Mouse (Mus musculus): ENCODE measurements around the gene Tsc22d4. TPM values are rescaled to one million over a fixed set of nuclear protein-coding genes. Genes with fewer than 3 reads are reported as not detected.
A peak's percentile ranks its signal among the peaks of the same experiment; 100 is the strongest.

Gene Tsc22d4
- total RNA-seq, 2 experiments from 2014 or later = 57.8 to 59.1 TPM

DNA sequence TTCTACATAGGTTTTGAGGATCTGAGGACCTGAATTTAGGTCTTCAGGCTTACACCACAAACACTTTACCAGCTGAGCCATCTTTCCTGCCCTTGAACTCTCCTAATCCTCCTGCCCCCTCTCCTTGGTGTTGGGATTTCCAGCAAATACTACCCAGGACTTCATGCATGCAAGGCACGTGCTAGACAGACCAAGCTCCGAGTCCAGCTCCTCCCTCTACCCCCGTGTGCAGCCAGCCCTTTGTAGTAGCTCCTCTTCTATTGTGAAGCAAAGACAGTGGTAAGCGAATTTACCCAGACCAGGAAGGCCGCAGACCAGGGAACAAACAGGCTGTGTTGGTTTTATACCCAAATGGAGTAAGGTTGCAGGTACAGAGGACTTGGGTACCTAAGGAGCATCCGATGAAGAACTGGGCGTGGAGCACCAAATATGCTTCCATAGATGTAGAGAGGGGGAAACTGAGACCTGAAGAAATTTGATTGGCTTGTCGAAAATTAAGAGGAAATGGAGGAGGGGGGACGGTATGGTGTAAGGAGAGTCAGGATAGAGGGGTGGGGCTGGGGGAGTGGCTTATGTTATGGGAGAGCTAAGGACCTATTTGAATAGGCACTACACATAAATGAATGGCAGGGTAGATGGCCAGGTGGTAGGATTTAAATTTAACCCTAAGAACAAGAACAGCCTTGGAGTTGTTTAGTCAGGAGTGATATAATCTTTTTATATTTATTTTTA is 19.2 kb downstream of the Tsc22d4 start:
- no peak for DNase-seq

DNA sequence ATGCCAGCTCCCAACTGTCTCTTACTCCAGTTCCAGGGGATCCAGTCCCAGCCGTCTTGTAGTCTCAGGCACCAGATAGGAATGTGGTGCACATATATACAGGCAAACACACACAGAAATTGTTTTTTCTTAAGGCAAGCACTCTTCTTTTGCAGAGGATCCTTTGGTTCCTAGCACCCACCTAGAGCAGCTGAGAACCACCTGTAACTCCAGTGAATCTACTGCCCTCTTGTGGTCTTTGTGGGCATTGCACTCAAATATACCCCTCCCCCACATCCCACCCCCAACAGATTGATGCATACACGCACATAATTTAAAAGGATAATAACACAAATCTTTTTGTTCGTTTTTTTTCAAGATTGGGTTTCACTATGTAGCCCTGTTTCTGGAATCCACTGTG is 20.7 kb downstream of the Tsc22d4 start:
- no peak for DNase-seq

DNA sequence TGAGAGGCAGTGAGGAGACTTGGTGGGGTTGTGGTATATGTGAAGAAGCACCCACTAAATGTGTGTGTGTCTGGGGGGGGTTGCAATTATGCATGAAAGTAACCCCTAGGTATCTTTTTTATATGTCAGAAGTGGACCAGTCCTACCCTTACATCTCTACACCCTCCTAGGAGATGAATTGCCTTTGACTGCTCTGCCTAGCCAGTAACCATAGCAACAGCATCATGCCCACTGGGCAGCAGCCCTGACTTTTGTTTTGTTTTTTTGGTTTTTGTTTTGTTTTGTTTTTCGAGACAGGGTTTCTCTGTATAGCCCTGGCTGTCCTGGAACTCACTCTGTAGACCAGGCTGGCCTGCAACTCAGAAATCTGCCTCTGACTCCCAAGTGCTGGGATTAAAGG is 22.9 kb downstream of the Tsc22d4 start:
- no peak for DNase-seq

DNA sequence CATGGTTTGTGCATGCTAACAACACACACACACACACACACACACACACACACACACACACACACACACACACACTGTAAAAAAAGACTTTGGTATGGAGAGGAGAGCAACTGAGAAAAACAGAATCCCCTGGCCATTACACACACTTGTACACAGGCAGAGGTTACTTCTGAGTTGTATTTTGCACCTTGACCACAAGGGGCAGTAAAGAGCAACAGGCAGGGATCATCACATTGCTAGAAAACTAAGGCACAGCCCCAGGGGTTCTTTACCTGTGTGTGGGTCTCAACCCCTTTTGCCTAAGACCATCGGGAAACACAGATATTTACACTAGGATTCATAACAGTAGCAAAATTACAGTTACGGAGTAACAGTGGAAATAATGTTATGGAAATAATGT is 25.2 kb downstream of the Tsc22d4 start:
- no peak for DNase-seq

DNA sequence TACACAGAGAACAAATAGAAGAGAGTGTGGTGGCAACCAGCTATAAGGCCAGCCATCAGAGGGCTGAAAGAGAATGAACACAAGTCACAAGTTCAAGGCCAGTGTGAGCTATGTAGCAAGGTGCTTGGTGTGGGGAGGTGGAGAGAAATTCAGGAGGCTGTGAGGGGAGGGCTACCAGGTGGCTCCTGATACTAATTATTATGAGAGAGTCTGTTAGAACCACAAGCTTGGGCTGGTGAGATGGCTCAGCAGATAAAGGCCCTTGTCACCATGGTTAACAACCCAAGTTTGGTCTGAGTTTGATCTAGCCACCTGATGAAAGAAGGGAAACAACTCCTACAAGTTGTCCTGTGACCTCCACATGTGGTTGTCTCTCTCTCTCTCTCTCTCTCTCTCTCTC is 27.2 kb downstream of the Tsc22d4 start:
- DNase-seq = no peak

DNA sequence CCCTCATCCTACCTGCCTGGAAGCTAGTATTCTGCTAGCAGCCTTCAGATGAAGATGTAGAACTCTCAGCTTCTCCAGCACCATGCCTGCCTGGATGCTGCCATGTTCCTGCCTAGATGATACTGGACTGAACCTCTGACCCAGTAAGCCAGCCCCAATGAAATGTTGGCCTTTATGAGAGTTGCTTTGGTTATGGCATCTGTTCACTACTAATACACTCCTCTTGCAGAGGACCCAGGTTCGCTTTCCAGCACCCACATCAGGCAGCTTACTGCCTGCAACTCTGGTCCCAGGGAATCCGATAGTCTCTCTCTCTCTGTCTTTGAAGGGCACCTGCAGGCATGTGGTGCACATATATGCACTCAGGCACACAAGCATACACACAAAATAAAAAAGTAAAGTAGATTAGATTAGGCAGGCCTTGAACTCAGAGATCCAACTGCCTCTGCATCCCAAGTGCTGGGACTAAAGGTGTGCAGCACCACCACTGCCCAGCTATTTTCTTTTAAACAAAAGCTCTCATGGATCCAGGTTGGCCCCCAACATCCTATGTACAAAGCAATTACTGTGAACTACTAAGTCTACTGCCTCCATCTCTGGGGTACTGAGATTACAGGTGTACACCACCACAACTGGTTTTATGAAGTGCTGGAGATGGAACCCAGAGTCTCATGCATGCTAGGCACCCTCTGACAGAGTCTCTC is 30.2 kb downstream of the Tsc22d4 start:
- no peak for DNase-seq

DNA sequence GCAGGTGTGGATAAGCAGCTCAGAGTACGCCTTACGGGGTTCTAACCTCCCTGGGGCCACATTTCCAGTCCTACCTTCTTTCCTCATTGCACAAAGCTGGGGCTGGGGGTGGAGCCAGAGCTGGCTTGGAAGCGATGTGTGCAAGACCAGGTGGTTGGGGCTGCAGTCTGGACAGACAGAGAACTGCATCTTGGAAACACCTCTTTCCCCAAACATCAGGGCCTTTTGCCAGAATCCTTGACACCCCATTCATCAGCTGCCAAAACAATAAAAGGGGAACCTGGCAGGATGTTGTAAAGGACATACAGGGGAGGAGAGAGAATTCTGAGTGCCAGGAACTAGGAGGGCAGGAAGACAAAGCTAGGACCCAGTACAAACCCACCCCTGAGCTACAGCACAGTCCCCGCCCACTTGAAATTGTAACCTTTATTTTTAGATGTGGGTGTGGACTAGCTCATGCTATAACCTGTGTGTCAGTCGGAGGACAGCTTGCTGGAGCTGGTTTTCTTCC is 30.9 kb downstream of the Tsc22d4 start:
- DNase-seq = no peak

DNA sequence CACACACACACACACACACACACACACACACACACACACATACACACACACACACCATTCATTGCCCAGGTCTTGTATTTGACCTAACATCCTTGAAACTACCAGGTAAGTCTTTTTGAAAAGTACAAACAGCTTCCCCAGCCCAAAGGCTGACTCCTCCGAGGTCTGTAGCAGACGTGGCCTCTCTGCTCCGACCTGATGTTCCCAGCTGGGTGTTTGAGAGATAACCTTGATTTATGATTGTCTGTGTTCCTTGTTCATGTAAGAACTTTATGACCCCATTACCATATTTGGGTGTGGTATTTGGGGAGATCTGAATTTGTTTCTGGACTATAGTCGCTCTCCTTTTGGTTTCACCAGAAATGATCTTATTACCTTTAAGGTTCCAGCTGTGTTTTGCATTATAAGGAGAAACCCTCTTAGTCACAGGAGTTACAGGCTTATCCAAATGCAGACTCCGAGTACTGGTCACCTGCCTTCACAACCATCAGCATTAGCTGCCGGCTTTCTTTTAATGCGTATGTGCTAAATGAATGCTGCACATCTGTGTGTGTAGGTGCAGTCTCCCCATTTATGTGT is 31.8 kb downstream of the Tsc22d4 start:
- DNase-seq = no peak

DNA sequence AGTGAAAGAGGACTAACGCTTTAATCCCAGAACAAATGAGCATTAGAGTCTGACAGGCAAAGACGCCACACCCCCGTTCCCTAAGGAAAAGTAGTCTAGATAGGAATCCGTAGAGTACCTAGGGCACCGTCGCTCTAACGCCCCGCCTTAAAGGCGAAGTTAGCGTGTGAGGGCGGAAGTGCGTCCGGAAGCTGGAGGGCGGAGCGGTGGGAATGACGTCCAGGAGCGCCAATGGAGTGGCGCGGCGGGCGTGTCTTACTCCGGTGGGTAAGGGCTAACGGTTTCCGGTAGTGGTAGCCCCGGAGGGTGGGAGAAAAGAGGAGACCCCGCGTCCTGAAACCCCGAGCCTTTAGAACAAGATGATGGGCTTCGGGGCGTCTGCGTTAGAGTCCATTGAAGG is 33.1 kb downstream of the Tsc22d4 start, which contains the start of gene Ppp1r35:
Gene Ppp1r35 (plus strand): TSS at position 215 of the 400 bp plus-strand sequence.
- peak; percentile 95 for DNase-seq

DNA sequence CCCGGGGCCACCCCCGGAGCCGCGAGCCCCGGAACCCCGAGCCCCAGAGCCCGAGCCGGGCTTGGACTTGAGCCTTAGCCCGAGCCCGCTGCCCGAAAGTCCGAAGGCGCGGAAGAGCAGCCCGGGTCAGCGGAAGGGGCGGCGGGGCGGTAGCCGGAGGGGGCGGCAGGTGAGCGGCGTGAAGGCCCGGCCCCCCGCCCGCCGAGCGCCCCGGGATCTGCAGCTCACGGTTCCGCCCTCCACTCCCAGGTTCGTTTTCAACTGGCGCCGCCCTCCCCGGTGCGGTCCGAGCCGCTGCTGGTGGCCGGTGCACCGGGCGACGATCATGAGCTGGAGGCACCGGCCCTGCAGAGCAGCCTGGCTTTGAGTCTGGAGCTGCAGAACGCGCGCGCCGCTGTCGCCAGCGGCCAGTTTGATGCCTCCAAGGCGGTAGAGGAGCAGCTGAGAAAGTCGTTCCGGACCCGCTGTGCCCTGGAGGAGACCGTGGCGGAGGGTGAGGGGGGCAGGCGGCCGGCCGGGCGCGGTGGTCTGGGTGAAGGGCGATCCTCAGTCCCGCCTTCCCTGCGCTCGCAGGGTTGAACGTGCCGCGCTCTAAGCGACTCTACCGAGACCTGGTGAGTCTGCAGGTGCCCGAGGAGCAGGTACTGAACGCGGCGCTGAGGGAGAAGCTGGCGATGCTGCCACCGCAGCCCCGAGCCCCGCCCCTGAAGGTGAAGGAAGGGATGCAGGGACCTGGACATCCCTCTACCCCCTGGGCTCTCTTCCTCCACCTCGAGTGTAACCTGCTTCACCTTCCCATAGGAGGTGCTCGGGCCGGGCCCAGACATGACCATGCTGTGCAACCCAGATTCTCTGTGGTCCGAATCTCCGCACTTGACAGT is 33.8 kb downstream of the Tsc22d4 start:
- peak; percentile 34 for DNase-seq

DNA sequence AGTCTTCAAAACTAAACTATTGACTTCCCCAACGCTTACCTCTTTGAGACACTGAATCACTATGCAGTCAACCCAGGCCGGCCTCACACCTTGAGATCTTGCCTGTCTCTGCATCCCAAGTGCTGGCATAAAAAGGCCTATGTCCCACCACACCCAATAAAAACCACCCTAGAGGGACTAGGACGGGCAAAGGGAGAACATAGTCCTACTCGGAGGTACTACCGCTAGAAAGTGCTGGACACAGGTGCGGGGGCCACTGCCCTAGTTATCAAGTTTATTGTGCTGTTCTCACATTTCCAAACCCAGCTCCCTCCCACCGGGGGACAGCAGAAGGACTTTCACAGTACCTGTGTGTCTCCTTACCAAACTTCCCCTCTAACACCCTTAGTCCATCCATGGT is 36.1 kb downstream of the Tsc22d4 start:
- no peak for DNase-seq

DNA sequence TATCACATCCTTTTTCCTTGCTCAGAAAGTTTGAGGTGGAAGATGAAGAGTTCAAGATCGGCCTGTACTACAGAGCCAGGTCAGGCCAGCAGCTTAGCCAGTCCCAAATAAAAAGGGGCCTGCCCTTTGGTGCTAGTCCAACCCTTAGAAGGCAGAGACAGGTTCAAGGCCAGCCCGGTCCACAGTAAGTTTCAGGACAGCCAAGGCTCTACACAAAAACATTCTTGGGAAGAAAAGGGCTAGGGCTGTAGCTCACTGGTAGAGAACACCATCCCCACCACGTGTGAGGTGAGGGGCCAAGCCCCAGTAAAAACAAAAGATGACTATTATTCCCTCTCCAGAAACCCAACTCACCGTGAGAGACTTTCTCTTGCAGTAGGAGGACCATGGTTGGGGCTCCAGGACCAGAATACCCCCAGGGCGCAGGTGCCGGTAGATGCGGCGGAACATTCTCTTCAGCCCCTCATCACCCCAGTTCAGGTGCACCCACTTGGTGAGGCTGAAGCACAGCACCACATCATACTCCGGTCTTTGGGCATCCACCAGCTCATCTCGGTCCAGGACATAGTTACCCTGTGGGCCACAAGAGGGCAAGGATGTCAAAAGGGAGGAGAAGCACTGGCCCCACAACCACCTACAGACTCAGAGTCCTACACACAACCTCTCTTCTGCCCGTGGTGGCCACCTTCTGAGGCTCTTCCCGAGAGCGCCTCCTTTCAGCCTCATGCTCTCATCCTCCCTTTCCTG is 37.4 kb downstream of the Tsc22d4 start:
- DNase-seq = no peak

DNA sequence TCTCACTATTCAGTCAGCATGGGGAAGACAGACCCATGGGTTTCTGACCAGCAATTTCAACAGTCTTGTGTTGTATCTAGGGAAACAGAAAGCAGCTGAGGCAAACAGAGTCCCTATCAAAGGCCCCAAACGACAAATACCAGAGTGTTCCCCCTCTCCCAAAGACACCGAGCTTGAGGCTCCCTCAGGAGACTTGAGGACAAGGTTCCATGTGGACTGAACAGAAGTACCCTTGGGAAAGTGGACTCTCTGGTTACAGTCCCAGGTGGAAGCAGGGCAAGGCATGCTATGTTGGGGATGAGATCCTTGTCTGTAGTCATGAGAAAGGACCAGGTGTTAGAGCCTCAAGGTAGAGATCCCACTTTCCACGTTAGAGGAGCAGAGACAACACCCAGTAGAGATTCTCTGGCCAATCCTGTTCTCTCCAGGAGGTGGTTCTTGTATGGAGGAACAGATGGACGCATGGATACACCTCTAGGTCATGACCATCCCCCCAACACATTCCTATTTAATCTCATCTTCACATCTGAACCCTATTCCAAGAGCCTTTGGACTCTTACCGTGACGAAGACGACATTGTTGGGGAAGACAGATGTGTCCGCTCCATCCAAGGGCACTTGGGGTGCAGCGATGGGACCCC is 38.5 kb downstream of the Tsc22d4 start:
- no peak for DNase-seq

DNA sequence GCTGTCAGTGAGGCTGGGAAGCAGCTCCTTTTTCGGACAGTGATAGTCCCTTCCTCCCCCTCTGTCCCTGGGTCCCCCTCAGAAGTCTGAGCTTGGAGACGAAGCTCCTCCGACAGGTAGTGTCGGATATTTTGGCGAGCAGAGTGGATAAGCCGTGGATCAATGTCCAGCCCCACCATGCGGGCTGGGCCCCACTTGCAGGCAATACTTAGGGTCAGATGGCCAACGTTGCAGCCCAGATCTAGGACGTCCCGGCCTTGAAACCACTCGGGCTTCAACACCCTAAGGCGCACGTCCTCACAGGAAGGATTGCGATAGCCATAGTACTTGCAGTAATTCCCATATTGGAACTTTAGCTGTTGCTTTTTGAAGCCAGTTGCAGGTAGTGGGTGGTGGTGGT is 39.0 kb downstream of the Tsc22d4 start:
- no peak for DNase-seq

DNA sequence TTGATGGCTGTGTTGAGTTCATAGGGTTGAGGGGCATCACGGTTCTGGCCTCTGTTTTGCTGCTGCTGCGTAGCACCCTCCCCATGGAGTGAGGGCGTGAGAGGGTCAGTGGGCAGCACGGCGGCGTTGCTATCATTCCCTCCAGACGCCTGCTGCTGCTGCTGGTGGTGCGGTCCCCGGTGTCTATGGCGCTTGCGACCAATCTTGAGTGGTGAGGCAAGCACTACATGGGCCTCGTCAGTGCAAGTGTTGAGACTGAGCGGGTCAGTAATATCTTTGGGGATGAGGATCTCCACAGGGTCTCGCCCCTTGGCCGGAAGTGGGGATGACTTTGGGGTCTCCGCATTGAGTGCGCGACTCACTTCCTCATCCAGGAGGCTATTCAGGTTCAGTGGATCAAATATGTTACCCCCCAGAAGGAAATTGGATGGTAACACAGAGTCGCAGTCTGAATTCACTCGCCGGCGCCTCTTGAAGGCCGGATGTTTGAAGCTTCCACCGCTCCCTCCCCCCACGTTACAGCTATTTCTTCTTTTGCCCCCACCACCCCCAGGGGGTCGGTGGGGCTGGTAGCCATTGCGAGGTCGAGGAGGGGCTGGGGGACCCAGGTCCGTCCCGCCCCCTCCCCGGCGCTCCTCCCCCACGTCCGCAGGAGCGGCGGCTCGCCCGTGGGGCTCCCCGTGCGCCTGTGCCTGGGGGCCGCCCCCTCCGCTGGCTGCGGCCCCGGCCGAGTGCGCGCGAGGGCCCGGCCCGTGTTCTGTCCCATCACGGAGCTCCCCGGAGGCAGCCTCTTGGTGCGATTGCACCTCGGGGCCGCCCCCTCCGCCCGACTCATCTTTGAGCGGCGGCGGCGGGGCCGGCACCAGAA is 39.9 kb downstream of the Tsc22d4 start:
- peak; percentile 71 for DNase-seq

DNA sequence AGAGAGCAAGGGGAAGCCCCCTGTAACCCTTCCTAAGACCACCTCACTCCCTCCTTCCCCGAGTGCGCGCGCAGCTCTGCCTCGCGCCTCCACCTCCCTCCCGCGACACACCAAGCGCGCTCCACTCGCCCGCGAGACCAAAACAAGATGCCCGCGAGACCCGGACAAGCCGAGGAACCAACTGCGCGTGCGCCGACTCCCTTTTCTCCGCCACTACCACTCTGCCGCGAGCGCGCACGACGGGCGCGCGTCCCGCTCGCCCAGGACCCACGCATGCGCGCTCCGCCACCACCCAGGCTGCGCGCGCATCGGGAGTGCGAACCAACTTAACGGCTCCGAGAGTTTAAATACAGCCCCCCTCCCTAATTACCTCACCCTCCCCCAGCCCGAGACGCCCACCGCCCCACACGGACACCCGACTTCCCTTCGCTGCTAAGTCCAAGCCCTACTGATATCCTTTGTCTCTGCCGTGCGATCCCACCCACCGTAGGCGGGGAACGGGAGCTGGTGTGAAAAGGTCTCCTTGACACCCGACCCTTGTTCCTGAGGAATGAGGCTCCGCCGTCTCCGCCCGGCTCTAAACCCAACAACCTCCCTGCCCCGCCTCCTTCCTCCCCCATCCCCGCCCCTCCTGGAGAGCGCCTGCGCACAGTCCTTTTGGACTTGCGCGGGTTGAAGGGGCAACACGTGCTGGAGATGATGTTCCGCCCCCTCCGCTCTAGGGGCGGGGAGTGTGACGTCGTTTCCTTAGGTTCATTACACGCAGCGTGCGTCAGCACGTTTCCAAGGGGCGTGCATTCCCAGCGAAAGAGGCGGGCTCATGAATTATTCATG is 40.8 kb downstream of the Tsc22d4 start:
- peak; percentile 99 for DNase-seq

DNA sequence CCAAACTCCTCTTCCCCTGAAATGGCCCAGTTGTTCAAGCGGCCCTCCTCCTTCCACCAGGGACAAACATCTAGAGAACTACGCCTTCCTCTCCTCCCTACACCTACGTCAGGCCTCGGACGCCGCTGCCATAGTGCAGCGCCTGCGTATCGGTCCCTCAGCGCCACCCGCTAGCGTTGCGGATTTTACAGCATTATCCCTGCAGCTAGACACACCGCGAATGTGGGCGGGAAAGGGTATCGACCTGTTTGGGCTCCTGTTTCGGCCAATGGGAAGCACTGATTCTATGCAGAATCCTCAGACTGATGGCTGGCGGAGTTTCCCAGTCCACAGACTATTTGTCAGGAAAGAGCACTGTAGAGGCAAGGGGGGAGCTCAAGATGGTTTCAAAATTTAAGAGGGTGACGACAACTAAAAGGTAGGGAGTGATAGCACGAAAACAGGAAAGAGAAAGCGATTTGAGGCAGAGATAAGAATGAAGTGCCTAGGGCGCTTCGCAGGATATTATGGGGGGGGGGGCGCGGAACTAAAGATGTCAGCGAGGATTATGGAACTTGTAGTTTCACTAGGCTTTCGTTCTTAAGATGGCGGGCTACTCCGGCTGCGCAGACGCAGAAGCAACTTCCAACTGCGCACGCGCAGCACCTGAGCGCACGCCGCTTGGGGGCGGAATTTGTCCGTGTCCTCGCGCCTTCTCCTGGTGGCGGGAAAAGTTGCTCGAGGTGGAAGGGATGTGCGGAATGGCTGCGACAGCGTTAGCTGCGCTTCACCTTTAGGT is 41.8 kb downstream of the Tsc22d4 start, which contains the start of the genes Mepce and Zcwpw1:
Gene Mepce (minus strand): TSS at position 505 of the 778 bp plus-strand sequence.
Gene Zcwpw1 (plus strand): TSS at position 648 of the 778 bp plus-strand sequence.
- peak; percentile 94 for DNase-seq

DNA sequence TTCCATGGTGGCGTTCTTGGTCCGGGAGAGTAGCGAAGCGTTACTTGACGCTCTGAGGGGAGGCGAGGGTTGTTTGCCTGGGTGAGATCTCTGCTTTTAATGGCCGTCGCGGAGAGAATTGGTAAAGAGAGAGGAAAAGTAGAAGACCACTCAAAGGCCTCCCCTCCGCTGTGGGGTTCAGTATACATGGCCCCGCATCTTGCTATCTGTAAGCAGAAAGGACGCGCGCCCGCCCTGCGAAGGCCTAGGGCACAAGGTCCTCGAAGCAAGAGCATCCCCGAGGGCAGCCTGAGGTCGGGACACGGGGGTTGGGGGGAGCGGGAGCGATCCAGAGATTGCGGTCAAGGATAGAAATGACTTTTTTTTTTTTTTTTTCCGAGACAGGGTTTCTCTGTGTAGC is 42.6 kb downstream of the Tsc22d4 start:
- DNase-seq = no peak

Measured in gastrocnemius, postnatal 25 days (tissue).